Mouse (Mus musculus) heart, embryonic 10.5 days (tissue): ENCODE results near the gene Prpsap1. TPM values are rescaled to one million over a fixed set of nuclear protein-coding genes. Genes with fewer than 3 reads are reported as not detected.

Source experiments
- DNase-seq: peaks from one replicate; pipeline ENCODE4 v3.0.0-alpha.2; 2017; ENCODE audit warnings: low spot score
- H3K27ac ChIP-seq: fragments of 300-500 bp; sonication (generic); 2 replicates; pipeline ENCODE4 v1.5.1; 2016; ENCODE audit warnings: mild to moderate bottlenecking
- H3K27me3 ChIP-seq: fragments of 300-500 bp; sonication (generic); 2 replicates; pipeline ENCODE4 v1.6.1; 2016; ENCODE audit warnings: mild to moderate bottlenecking; ENCODE audit not compliant: poor library complexity, insufficient read depth, severe bottlenecking
- H3K36me3 ChIP-seq: fragments of 300-500 bp; sonication (generic); 2 replicates; pipeline ENCODE4 v1.6.1; 2016; ENCODE audit warnings: mild to moderate bottlenecking, moderate library complexity
- H3K4me1 ChIP-seq: fragments of 300-500 bp; sonication (generic); 2 replicates; pipeline ENCODE4 v1.6.1; 2016; ENCODE audit warnings: mild to moderate bottlenecking
- H3K4me3 ChIP-seq: fragments of 300-500 bp; sonication (generic); 2 replicates; pipeline ENCODE4 v1.5.1; 2016; ENCODE audit warnings: mild to moderate bottlenecking, moderate library complexity
- H3K9me3 ChIP-seq: fragments of 300-500 bp; sonication (generic); 2 replicates; pipeline ENCODE4 v1.6.1; 2016; ENCODE audit warnings: mild to moderate bottlenecking, moderate library complexity
- WGBS: fragments of 180-500 bp; shearing (Covaris S2); methylation state at CpG from one replicate; pipeline ENCODE4 v1.1.7; 2016; 5-methylcytosine and 5-hydroxymethylcytosine counted together
- polyA plus RNA-seq: library from polyadenylated mRNA; unstranded; fragments of >200 nt; fragmentation: Nextera tagmentation; extraction: Ambion mirVana; gene quantifications from 2 replicates; pipeline ENCODE4 v1.2.1, GENCODE M21; 2016

Prpsap1 gene
- polyA plus RNA-seq, 1 experiment from 2014 or later, result 142 TPM

- Histone ChIP-seq H3K36me3 (peaks cover 23% of the 10 kb centered on the region), H3K9me3 (no peaks in the 10 kb centered on the region), H3K27ac (peak overlapping the region; percentile 92; the same call in 1 of the 2 replicates), H3K4me1 (peaks cover 9% of the 10 kb centered on the region), H3K4me3 (no peak overlapping the region), H3K27me3 (no peaks in the 10 kb centered on the region)
- DNase-seq, result no peak
- WGBS, result 70% methylated on average over 6 of the region's 6 CpGs
Observed at GRCm38 (mm10) chr11:116491338-116491737, 2.7 kb downstream of the Prpsap1 start.

GRCm38 (mm10) chr11:116490232-116491107 is 3.5 kb downstream of the Prpsap1 start:
- peak; percentile 95 for DNase-seq
- Histone ChIP-seq H3K4me1 (peaks cover 9% of the 10 kb centered on the region), H3K27me3 (no peaks in the 10 kb centered on the region), H3K9me3 (no peaks in the 10 kb centered on the region), H3K27ac (peak overlapping the region; percentile 92), H3K36me3 (peaks cover 31% of the 10 kb centered on the region), H3K4me3 (peak overlapping the region; percentile 100)
- WGBS, result under 1% methylated on average over 62 of the region's 62 CpGs

- Histone ChIP-seq H3K4me1 (peaks cover 4% of the 10 kb centered on the region), H3K27me3 (no peaks in the 10 kb centered on the region)
- DNase-seq, result no peak
Observed at GRCm38 (mm10) chr11:116489771-116490231, 4.2 kb downstream of the Prpsap1 start.

GRCm38 (mm10) chr11:116488693-116489375 is 5.2 kb downstream of the Prpsap1 start:
- H3K4me3 ChIP-seq, result peak overlapping the region; percentile 100
- H3K9me3 ChIP-seq, result no peaks in the 10 kb centered on the region
- H3K4me1 ChIP-seq, result peaks cover 4% of the 10 kb centered on the region
- peak overlapping the region; percentile 92; the same call in 1 of the 2 replicates for H3K27ac ChIP-seq
- 73% methylated on average over 14 of the region's 14 CpGs for WGBS
- DNase-seq, result no peak
- no peaks in the 10 kb centered on the region for H3K27me3 ChIP-seq
- H3K36me3 ChIP-seq, result peaks cover 48% of the 10 kb centered on the region

More at GRCm38 (mm10) chr11:116489771-116490231, 4.2 kb downstream of the Prpsap1 start:
- under 1% methylated on average over 39 of the region's 39 CpGs for WGBS
- no peaks in the 10 kb centered on the region for H3K9me3 ChIP-seq
- peaks cover 38% of the 10 kb centered on the region for H3K36me3 ChIP-seq
- H3K27ac ChIP-seq, result peak overlapping the region; percentile 92
- peak overlapping the region; percentile 100 for H3K4me3 ChIP-seq

GRCm38 (mm10) chr11:116488207-116488606 is 5.8 kb downstream of the Prpsap1 start:
- no peak for DNase-seq
- no peak overlapping the region for H3K27ac ChIP-seq
- peaks cover 4% of the 10 kb centered on the region for H3K4me1 ChIP-seq
- no peaks in the 10 kb centered on the region for H3K27me3 ChIP-seq
- H3K4me3 ChIP-seq, result no peak overlapping the region
- no peaks in the 10 kb centered on the region for H3K9me3 ChIP-seq
- H3K36me3 ChIP-seq, result peaks cover 54% of the 10 kb centered on the region

GRCm38 (mm10) chr11:116484261-116484660 is 9.7 kb downstream of the Prpsap1 start:
- Histone ChIP-seq H3K9me3 (no peaks in the 10 kb centered on the region), H3K36me3 (peaks cover 93% of the 10 kb centered on the region), H3K27me3 (no peaks in the 10 kb centered on the region), H3K4me3 (no peak overlapping the region), H3K4me1 (peaks cover 9% of the 10 kb centered on the region), H3K27ac (no peak overlapping the region)
- WGBS, result 94% methylated on average over 8 of the region's 8 CpGs
- no peak for DNase-seq

GRCm38 (mm10) chr11:116481776-116482175 is 12.2 kb downstream of the Prpsap1 start:
- Histone ChIP-seq H3K9me3 (no peaks in the 10 kb centered on the region), H3K36me3 (peaks cover 99% of the 10 kb centered on the region), H3K4me1 (peaks cover 9% of the 10 kb centered on the region), H3K4me3 (no peak overlapping the region), H3K27me3 (no peaks in the 10 kb centered on the region), H3K27ac (no peak overlapping the region)
- no peak for DNase-seq
- 88% methylated on average over 7 of the region's 7 CpGs for WGBS

- Histone ChIP-seq H3K36me3 (peaks cover 99% of the 10 kb centered on the region), H3K9me3 (no peaks in the 10 kb centered on the region), H3K4me1 (peaks cover 9% of the 10 kb centered on the region), H3K4me3 (no peak overlapping the region), H3K27me3 (no peaks in the 10 kb centered on the region), H3K27ac (no peak overlapping the region)
- DNase-seq, result no peak
- WGBS, result 92% methylated on average over 8 of the region's 8 CpGs
Observed at GRCm38 (mm10) chr11:116480975-116481374, 13.0 kb downstream of the Prpsap1 start.

GRCm38 (mm10) chr11:116479832-116480231 is 14.2 kb downstream of the Prpsap1 start:
- peaks cover 9% of the 10 kb centered on the region for H3K4me1 ChIP-seq
- no peaks in the 10 kb centered on the region for H3K27me3 ChIP-seq
- H3K4me3 ChIP-seq, result no peak overlapping the region
- peaks cover 99% of the 10 kb centered on the region for H3K36me3 ChIP-seq
- no peak for DNase-seq
- H3K9me3 ChIP-seq, result no peaks in the 10 kb centered on the region
- WGBS, result 43% methylated on average over 8 of the region's 8 CpGs
- H3K27ac ChIP-seq, result no peak overlapping the region

- peaks cover 98% of the 10 kb centered on the region for H3K36me3 ChIP-seq
- DNase-seq, result no peak
- 89% methylated on average over 7 of the region's 7 CpGs for WGBS
- H3K4me1 ChIP-seq, result peaks cover 9% of the 10 kb centered on the region
- H3K27ac ChIP-seq, result no peak overlapping the region
- H3K27me3 ChIP-seq, result no peaks in the 10 kb centered on the region
- no peaks in the 10 kb centered on the region for H3K9me3 ChIP-seq
- H3K4me3 ChIP-seq, result no peak overlapping the region
Observed at GRCm38 (mm10) chr11:116478978-116479377, 15.0 kb downstream of the Prpsap1 start.

GRCm38 (mm10) chr11:116477160-116477759 is 16.7 kb downstream of the Prpsap1 start:
- H3K36me3 ChIP-seq, result peaks cover 99% of the 10 kb centered on the region
- no peaks in the 10 kb centered on the region for H3K9me3 ChIP-seq
- H3K27me3 ChIP-seq, result no peaks in the 10 kb centered on the region
- no peak for DNase-seq
- H3K4me3 ChIP-seq, result no peak overlapping the region
- no peak overlapping the region for H3K27ac ChIP-seq
- peaks cover 9% of the 10 kb centered on the region for H3K4me1 ChIP-seq
- 88% methylated on average over 15 of the region's 15 CpGs for WGBS

- no peak overlapping the region for H3K4me3 ChIP-seq
- 94% methylated on average over 6 of the region's 6 CpGs for WGBS
Observed at GRCm38 (mm10) chr11:116476696-116477095, 17.3 kb downstream of the Prpsap1 start.

GRCm38 (mm10) chr11:116476041-116476440 is 18.0 kb downstream of the Prpsap1 start:
- no peak overlapping the region for H3K27ac ChIP-seq
- peaks cover 99% of the 10 kb centered on the region for H3K36me3 ChIP-seq
- no peak for DNase-seq
- WGBS, result 90% methylated on average over 10 of the region's 10 CpGs
- H3K4me1 ChIP-seq, result peaks cover 10% of the 10 kb centered on the region
- no peaks in the 10 kb centered on the region for H3K27me3 ChIP-seq
- no peak overlapping the region for H3K4me3 ChIP-seq
- H3K9me3 ChIP-seq, result no peaks in the 10 kb centered on the region

More at GRCm38 (mm10) chr11:116476696-116477095, 17.3 kb downstream of the Prpsap1 start:
- H3K27ac ChIP-seq, result no peak overlapping the region
- peaks cover 99% of the 10 kb centered on the region for H3K36me3 ChIP-seq
- peaks cover 9% of the 10 kb centered on the region for H3K4me1 ChIP-seq
- no peaks in the 10 kb centered on the region for H3K27me3 ChIP-seq
- no peaks in the 10 kb centered on the region for H3K9me3 ChIP-seq
- DNase-seq, result no peak
